Mouse (Mus musculus): ENCODE measurements around the gene Asic4. TPM values are rescaled to one million over a fixed set of nuclear protein-coding genes. Genes with fewer than 3 reads are reported as not detected.

The Asic4 gene
- polyA plus RNA-seq, 1 experiment: 0.28 TPM

DNA sequence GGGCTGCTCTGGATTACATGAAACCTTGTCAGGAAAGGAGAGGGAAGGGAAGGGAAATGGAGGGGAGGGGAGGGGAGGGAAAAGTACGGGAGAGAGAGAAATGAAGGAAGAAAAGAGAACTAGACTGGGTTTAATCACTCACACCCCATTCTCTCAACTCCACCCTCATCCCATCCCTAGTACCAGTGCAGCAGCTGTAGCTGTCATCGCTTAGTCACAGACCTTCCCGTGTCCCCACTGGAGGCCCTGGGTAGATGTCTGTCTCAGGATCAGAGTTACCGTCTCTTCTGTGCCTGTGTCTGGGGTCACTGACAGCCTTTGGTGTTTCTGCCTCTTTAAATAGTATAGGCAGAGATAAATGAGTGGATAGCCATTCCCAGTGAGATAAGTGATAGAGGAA, 42.0 kb upstream of the Asic4 start:
- no peak overlapping the region for H3K4me2 ChIP-seq (ENCODE audit: low read depth)
- no peak for TF ChIP-seq POLR2A (IDR thresholded peaks at IDR 0.05; ENCODE audit: insufficient read length, low read depth)
- peak in 1 of 3 experiments; percentile 78 for TF ChIP-seq MYOD1 (IDR thresholded peaks at IDR 0.05; ENCODE audit: control insufficient read depth in 1 of 3, insufficient read length in 2 of 3, low read depth in 2 of 3)
- peak in 2 of 3 experiments; percentile 69 to 81 for TF ChIP-seq MYOG (IDR thresholded peaks at IDR 0.05; ENCODE audit: control insufficient read depth in 1 of 3, insufficient read depth in 1 of 3, insufficient read length in 2 of 3, low read depth in 2 of 3)
- H3K79me2 ChIP-seq (ENCODE audit: control insufficient read depth, insufficient read depth): no peaks in the 10 kb centered on the region
- H3K4me3 ChIP-seq: no peak overlapping the region
- H3ac ChIP-seq (ENCODE audit: control insufficient read depth, insufficient read length): no peak overlapping the region
- peaks cover 19% of the 10 kb centered on the region for H3K36me3 ChIP-seq (ENCODE audit: control insufficient read depth, insufficient read depth)
- H3K27me3 ChIP-seq (ENCODE audit: control insufficient read depth, insufficient read depth, insufficient read length): no peaks in the 10 kb centered on the region

DNA sequence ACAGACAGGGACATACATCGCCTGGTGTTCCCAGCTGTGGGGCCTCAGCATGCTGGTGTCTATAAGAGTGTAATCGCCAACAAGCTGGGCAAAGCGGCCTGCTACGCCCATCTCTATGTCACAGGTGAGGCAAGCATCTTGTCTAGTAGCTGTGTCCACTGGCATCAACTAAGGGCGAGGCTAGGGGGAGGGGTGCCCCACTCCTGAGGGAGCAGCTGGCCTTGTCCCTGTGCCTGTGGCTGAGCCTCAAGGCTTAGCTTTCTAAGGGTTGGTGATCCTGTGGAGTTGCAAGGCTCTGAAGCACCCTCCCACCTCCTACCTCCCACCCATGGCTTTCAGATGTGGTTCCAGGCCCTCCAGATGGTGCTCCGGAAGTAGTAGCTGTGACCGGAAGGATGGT, 40.3 kb upstream of the Asic4 start:
- peaks cover 12% of the 10 kb centered on the region for H3K36me3 ChIP-seq (ENCODE audit: control insufficient read depth, insufficient read depth)
- no peaks in the 10 kb centered on the region for H3K27me3 ChIP-seq (ENCODE audit: control insufficient read depth, insufficient read depth, insufficient read length)
- no peak for TF ChIP-seq CEBPB (IDR thresholded peaks at IDR 0.05; ENCODE audit: insufficient read depth, poor library complexity, severe bottlenecking)
- TF ChIP-seq MYOD1 (IDR thresholded peaks at IDR 0.05; ENCODE audit: control insufficient read depth in 1 of 3, insufficient read length in 2 of 3, low read depth in 2 of 3): peak in 1 of 3 experiments; percentile 57
- TF ChIP-seq MYOG (IDR thresholded peaks at IDR 0.05; ENCODE audit: control insufficient read depth in 1 of 3, insufficient read depth in 1 of 3, insufficient read length in 2 of 3, low read depth in 2 of 3): peak in 1 of 3 experiments; percentile 65
- no peak overlapping the region for H3K4me2 ChIP-seq (ENCODE audit: low read depth)
- no peak overlapping the region for H3ac ChIP-seq (ENCODE audit: control insufficient read depth, insufficient read length)
- H3K4me3 ChIP-seq: no peak overlapping the region
- no peaks in the 10 kb centered on the region for H3K79me2 ChIP-seq (ENCODE audit: control insufficient read depth, insufficient read depth)

DNA sequence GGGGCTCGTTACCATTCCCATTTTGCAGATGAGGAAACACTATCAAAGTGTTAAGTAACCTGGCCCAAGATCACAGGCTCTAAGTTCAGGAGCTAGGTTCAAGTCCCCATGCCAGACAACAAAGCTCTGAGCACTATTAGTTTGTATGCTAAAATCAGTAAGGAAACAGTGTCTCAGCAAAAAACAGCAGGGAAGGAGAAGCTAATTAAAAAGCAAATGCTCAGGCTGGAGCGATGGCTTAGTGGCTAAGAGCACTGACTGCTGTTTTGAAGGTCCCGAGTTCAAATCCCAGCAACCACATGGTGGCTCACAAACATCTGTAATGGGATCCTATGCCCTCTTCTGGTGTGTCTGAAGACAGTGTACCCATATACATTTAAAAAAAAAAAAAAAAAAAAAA, 38.0 kb upstream of the Asic4 start:
- Histone ChIP-seq H3ac (ENCODE audit: control insufficient read depth, insufficient read length) (no peak overlapping the region), H3K4me2 (ENCODE audit: low read depth) (no peak overlapping the region), H3K36me3 (ENCODE audit: control insufficient read depth, insufficient read depth) (peaks cover 5% of the 10 kb centered on the region), H3K79me2 (ENCODE audit: control insufficient read depth, insufficient read depth) (no peaks in the 10 kb centered on the region), H3K27me3 (ENCODE audit: control insufficient read depth, insufficient read depth, insufficient read length) (no peaks in the 10 kb centered on the region), H3K4me3 (no peak overlapping the region)
- TF ChIP-seq SRF (IDR thresholded peaks at IDR 0.05; ENCODE audit: control insufficient read depth, insufficient read length, low read depth) (no peak), TCF12 (IDR thresholded peaks at IDR 0.05; ENCODE audit: insufficient read depth, poor library complexity, severe bottlenecking) (no peak), CEBPB (IDR thresholded peaks at IDR 0.05; ENCODE audit: insufficient read depth, poor library complexity, severe bottlenecking) (no peak)

DNA sequence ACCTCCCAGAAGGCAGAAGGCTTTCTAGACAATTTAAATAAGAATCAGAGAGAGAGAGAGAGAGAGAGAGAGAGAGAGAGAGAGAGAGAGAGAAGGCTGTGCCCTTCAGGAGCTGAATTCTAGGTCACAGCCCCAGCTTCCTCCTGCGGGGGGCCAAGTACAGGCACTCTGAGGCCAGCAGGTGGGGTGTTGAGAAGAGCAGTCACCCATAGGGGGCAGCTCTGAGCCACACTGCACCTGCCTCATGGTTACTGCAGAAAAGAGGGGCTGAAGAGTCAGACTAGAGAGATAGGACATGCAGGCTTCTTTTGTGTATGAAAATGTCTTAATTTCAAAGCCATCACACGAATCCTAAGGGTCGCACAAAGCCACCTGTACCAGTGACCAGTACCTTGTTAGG, 36.5 kb upstream of the Asic4 start:
- no peak overlapping the region for H3K4me3 ChIP-seq
- H3ac ChIP-seq (ENCODE audit: control insufficient read depth, insufficient read length): no peak overlapping the region
- TF ChIP-seq CEBPB (IDR thresholded peaks at IDR 0.05; ENCODE audit: insufficient read depth, poor library complexity, severe bottlenecking): no peak
- TF ChIP-seq MYOG (IDR thresholded peaks at IDR 0.05; ENCODE audit: control insufficient read depth in 1 of 3, insufficient read depth in 1 of 3, insufficient read length in 2 of 3, low read depth in 2 of 3): peak in 1 of 3 experiments; percentile 20
- no peaks in the 10 kb centered on the region for H3K79me2 ChIP-seq (ENCODE audit: control insufficient read depth, insufficient read depth)
- H3K4me2 ChIP-seq (ENCODE audit: low read depth): no peak overlapping the region
- H3K27me3 ChIP-seq (ENCODE audit: control insufficient read depth, insufficient read depth, insufficient read length): no peaks in the 10 kb centered on the region
- peaks cover 9% of the 10 kb centered on the region for H3K36me3 ChIP-seq (ENCODE audit: control insufficient read depth, insufficient read depth)

DNA sequence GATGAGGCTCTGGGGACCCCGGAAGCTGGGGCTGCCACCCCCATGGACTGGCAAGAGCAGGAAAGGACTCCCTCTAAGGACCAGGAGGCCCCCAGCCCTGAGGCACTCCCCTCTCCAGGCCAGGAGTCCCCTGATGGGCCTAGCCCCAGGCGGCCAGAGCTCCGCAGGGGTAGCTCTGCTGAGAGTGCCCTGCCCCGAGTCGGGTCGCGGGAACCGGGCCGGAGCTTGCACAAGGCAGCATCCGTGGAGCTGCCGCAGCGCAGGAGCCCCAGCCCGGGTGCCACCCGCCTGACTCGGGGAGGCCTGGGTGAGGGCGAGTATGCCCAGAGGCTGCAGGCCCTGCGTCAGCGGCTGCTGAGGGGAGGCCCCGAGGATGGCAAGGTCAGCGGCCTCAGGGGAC, 28.4 kb upstream of the Asic4 start:
- no peaks in the 10 kb centered on the region for H3K79me2 ChIP-seq (ENCODE audit: control insufficient read depth, insufficient read depth)
- no peak overlapping the region for H3K4me3 ChIP-seq
- TF ChIP-seq MYOG (IDR thresholded peaks at IDR 0.05; ENCODE audit: control insufficient read depth in 1 of 3, insufficient read depth in 1 of 3, insufficient read length in 2 of 3, low read depth in 2 of 3) (no peak), MAX (IDR thresholded peaks at IDR 0.05; ENCODE audit: low read depth) (no peak), MYOD1 (IDR thresholded peaks at IDR 0.05; ENCODE audit: control insufficient read depth in 1 of 3, insufficient read length in 2 of 3, low read depth in 2 of 3) (no peak), POLR2AphosphoS2 (IDR thresholded peaks at IDR 0.05; ENCODE audit: insufficient read length, low read depth) (no peak), USF1 (IDR thresholded peaks at IDR 0.05; ENCODE audit: low read depth) (no peak), E2F4 (IDR thresholded peaks at IDR 0.05; ENCODE audit: insufficient read depth) (no peak), TCF3 (IDR thresholded peaks at IDR 0.05; ENCODE audit: insufficient read length, low read depth) (no peak), TCF12 (IDR thresholded peaks at IDR 0.05; ENCODE audit: insufficient read depth, poor library complexity, severe bottlenecking) (no peak), POLR2A (IDR thresholded peaks at IDR 0.05; ENCODE audit: insufficient read length, low read depth) (no peak), REST (IDR thresholded peaks at IDR 0.05; ENCODE audit: insufficient read depth, insufficient read length) (no peak), CEBPB (IDR thresholded peaks at IDR 0.05; ENCODE audit: insufficient read depth, poor library complexity, severe bottlenecking) (no peak), SRF (IDR thresholded peaks at IDR 0.05; ENCODE audit: control insufficient read depth, insufficient read length, low read depth) (no peak)
- no peak overlapping the region for H3K4me2 ChIP-seq (ENCODE audit: low read depth)
- no peak overlapping the region for H3ac ChIP-seq (ENCODE audit: control insufficient read depth, insufficient read length)
- peaks cover 18% of the 10 kb centered on the region for H3K36me3 ChIP-seq (ENCODE audit: control insufficient read depth, insufficient read depth)
- no peaks in the 10 kb centered on the region for H3K27me3 ChIP-seq (ENCODE audit: control insufficient read depth, insufficient read depth, insufficient read length)

DNA sequence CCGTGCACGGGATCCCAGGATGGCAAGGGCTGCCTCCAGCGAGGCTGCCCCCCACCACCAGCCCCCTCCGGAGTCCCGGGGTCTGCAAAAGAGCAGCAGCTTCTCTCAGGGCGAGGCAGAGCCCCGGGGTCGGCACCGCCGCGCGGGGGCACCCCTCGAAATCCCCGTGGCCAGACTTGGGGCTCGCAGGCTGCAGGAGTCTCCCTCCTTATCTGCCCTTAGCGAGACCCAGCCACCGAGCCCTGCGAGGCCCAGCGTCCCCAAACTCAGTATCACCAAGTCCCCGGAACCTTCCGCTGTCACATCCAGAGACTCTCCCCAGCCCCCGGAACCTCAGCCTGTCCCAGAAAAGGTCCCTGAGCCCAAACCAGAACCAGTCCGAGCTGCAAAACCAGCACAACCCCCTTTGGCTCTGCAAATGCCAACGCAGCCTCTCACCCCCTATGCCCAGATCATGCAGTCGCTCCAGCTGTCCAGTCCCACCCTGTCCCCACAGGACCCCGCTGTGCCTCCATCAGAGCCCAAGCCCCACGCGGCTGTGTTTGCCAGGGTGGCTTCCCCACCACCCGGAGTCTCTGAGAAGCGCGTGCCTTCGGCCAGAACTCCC, 27.9 kb upstream of the Asic4 start:
- no peaks in the 10 kb centered on the region for H3K27me3 ChIP-seq (ENCODE audit: control insufficient read depth, insufficient read depth, insufficient read length)
- no peaks in the 10 kb centered on the region for H3K79me2 ChIP-seq (ENCODE audit: control insufficient read depth, insufficient read depth)
- TF ChIP-seq USF1 (IDR thresholded peaks at IDR 0.05; ENCODE audit: low read depth) (no peak), MYOD1 (IDR thresholded peaks at IDR 0.05; ENCODE audit: control insufficient read depth in 1 of 3, insufficient read length in 2 of 3, low read depth in 2 of 3) (no peak), MAX (IDR thresholded peaks at IDR 0.05; ENCODE audit: low read depth) (no peak), POLR2AphosphoS2 (IDR thresholded peaks at IDR 0.05; ENCODE audit: insufficient read length, low read depth) (no peak), TCF12 (IDR thresholded peaks at IDR 0.05; ENCODE audit: insufficient read depth, poor library complexity, severe bottlenecking) (no peak), SRF (IDR thresholded peaks at IDR 0.05; ENCODE audit: control insufficient read depth, insufficient read length, low read depth) (no peak), E2F4 (IDR thresholded peaks at IDR 0.05; ENCODE audit: insufficient read depth) (no peak)
- no peak overlapping the region for H3K4me2 ChIP-seq (ENCODE audit: low read depth)
- H3K4me3 ChIP-seq: no peak overlapping the region
- peaks cover 22% of the 10 kb centered on the region for H3K36me3 ChIP-seq (ENCODE audit: control insufficient read depth, insufficient read depth)
- H3ac ChIP-seq (ENCODE audit: control insufficient read depth, insufficient read length): no peak overlapping the region
